Mouse (Mus musculus) cerebellum, adult 2 months (tissue): Measurements from ENCODE around the gene Gtpbp8.

Experiments
- CTCF ChIP-seq: fragments of 200-500 bp; IDR thresholded peaks from 2 replicates; pipeline ENCODE4 v1.5.1; 2011; ENCODE audit warnings: low read depth, mild to moderate bottlenecking, control low read depth, low read length, moderate library complexity, borderline replicate concordance; ENCODE audit not compliant: insufficient read depth
- POLR2A ChIP-seq: fragments of 200-500 bp; IDR thresholded peaks from 2 replicates; pipeline ENCODE4 v1.6.1; 2011; ENCODE audit warnings: low read length, control low read depth, borderline replicate concordance; ENCODE audit not compliant: insufficient read depth

GRCm38 (mm10) chr16:44717141-44717634, 29.0 kb downstream of the Gtpbp8 start:
- TF ChIP-seq POLR2A (no peak), CTCF (no peak)
